Mouse (Mus musculus) neural tube, embryonic 11.5 days (tissue): ENCODE data around the gene Ccrl2. TPM values are rescaled to one million over a fixed set of nuclear protein-coding genes. Genes with fewer than 3 reads are reported as not detected.
A peak's percentile ranks its signal among the peaks of the same experiment; 100 is the strongest.

Source experiments
- ATAC-seq: fragments of 200-750 bp; cut with Nextera tagmentation; 2 replicates; pipeline ENCODE4 v1.8.0; 2017; ENCODE audit warnings: moderate number of reproducible peaks, mild to moderate bottlenecking, moderate TSS enrichment, moderate library complexity; ENCODE audit not compliant: insufficient read depth, low FRiP score, low TSS enrichment
- DNase-seq: peaks from one replicate; pipeline ENCODE4 v3.0.0-alpha.2; 2015; ENCODE audit warnings: low spot score
- H3K27ac ChIP-seq: fragments of 300-500 bp; sonication (generic); 2 replicates; pipeline ENCODE4 v1.5.1; 2014; ENCODE audit warnings: low read depth, mild to moderate bottlenecking, low read length
- H3K27me3 ChIP-seq: fragments of 300-500 bp; sonication (generic); 2 replicates; pipeline ENCODE4 v1.6.1; 2014; ENCODE audit warnings: mild to moderate bottlenecking, low read length, mixed read lengths; ENCODE audit not compliant: control insufficient read depth, insufficient read depth
- H3K36me3 ChIP-seq: fragments of 300-500 bp; sonication (generic); 2 replicates; pipeline ENCODE4 v1.6.1; 2014; ENCODE audit warnings: mild to moderate bottlenecking, low read length, moderate library complexity, mixed read lengths; ENCODE audit not compliant: control insufficient read depth, insufficient read depth
- H3K4me1 ChIP-seq: fragments of 300-500 bp; sonication (generic); 2 replicates; pipeline ENCODE4 v1.6.1; 2014; ENCODE audit warnings: low read length, mixed read lengths; ENCODE audit not compliant: control insufficient read depth, insufficient read depth
- H3K4me2 ChIP-seq: fragments of 300-500 bp; sonication (generic); 2 replicates; pipeline ENCODE4 v1.6.1; 2014; ENCODE audit warnings: low read depth, mild to moderate bottlenecking, moderate library complexity
- H3K4me3 ChIP-seq: fragments of 300-500 bp; sonication (generic); 2 replicates; pipeline ENCODE4 v1.5.1; 2014; ENCODE audit warnings: low read depth, low read length
- H3K9ac ChIP-seq: fragments of 300-500 bp; sonication (generic); 2 replicates; pipeline ENCODE4 v1.6.1; 2014; ENCODE audit warnings: mild to moderate bottlenecking, low read length
- H3K9me3 ChIP-seq: fragments of 300-500 bp; sonication (generic); 2 replicates; pipeline ENCODE4 v1.6.1; 2016; ENCODE audit warnings: low read length; ENCODE audit not compliant: control insufficient read depth
- WGBS: fragments of 180-500 bp; shearing (Covaris S2); extraction: QIAGEN DNeasy Blood & Tissue Kit; methylation state at CpG from one replicate; pipeline ENCODE4 v1.1.7; 2014; 5-methylcytosine and 5-hydroxymethylcytosine counted together
- polyA plus RNA-seq: library from polyadenylated mRNA; unstranded; fragments of >200 nt; fragmentation: Nextera tagmentation; extraction: Ambion mirVana; gene quantifications from 2 replicates; pipeline ENCODE4 v1.2.1, GENCODE M21; 2014

Gene Ccrl2
- polyA plus RNA-seq, 1 experiment from 2014 or later: 1.6 TPM

DNA sequence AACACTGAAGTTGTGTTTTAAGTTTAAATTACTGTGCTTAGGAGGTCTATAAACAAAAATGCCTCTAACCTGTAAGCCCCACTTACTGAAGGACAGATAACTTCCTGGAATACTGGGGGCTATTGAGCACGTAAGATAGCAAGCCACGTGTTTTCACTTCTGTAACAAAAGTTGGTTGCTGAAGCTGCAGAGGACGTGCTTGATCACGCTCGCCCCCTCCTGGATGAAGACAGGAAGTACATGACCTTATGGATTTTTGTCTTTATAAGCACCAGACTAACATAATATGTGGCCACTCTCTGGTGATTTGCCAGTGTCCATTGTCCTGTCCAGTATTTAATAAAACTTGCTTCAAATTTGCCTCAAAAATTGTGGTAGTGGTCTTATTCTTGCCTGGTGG is 20.4 kb upstream of the Ccrl2 start:
- 0 out of 2 replicates have a peak, but pooled peaks cover 3% of the 10 kb centered on the region for H3K9me3 ChIP-seq
- no peaks in the 10 kb centered on the region for H3K27me3 ChIP-seq
- H3K4me2 ChIP-seq: no peak overlapping the region
- ATAC-seq (no peak), DNase-seq (no peak)
- H3K4me3 ChIP-seq: no peak overlapping the region
- no peak overlapping the region for H3K9ac ChIP-seq
- no peaks in the 10 kb centered on the region for H3K4me1 ChIP-seq
- WGBS: 59% methylated on average over 5 of the region's 5 CpGs
- H3K36me3 ChIP-seq: no peaks in the 10 kb centered on the region
- H3K27ac ChIP-seq: no peak overlapping the region

DNA sequence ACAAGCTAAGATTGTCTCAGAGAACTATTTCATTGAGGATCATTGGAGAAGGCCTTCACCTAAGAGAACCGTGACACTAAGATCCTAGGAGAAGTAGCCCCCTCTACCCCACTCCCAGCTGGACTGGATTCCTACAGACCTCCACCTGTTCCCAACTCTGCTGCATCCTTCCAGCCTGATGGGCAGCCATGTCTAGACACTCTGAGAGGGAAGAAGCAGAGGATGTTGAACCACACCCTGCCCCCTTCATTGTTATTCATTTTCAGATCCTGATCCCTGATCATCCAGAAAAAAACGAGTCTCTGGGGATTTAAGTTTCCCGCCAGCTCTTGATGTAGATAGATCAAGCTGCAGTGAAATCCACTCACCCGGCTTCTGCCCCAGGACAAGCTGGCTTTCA is 15.7 kb upstream of the Ccrl2 start:
- Histone ChIP-seq H3K9me3 (0 out of 2 replicates have a peak, but pooled peaks cover 3% of the 10 kb centered on the region), H3K4me2 (no peak overlapping the region), H3K27me3 (no peaks in the 10 kb centered on the region), H3K4me1 (no peaks in the 10 kb centered on the region), H3K4me3 (no peak overlapping the region), H3K27ac (no peak overlapping the region), H3K9ac (no peak overlapping the region), H3K36me3 (no peaks in the 10 kb centered on the region)
- no peak for ATAC-seq
- WGBS: 83% methylated on average over 4 of the region's 4 CpGs
- DNase-seq: no peak

DNA sequence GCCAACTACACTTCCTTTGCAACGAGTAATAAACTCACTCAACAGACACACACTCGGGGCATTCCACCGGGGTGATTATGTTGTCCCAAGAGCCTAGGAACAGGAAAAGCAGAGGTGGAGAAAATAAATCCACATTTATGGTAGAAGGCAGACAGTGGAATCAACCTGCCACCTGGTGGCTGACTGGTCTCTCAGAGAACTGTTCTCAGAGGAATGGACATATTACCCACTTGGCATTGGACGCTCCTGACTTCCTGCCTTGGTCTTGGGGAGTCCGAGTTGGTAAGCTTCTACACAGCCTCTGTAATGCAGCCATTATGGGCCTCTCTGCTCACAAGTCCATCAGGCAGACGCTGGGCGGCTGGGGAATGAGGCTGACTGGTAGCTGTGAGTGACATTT is 14.9 kb upstream of the Ccrl2 start:
- WGBS: 68% methylated on average over 7 of the region's 7 CpGs
- H3K4me3 ChIP-seq: no peak overlapping the region
- H3K9me3 ChIP-seq: 0 out of 2 replicates have a peak, but pooled peaks cover 3% of the 10 kb centered on the region
- DNase-seq: no peak
- H3K27ac ChIP-seq: no peak overlapping the region
- H3K9ac ChIP-seq: no peak overlapping the region
- H3K27me3 ChIP-seq: no peaks in the 10 kb centered on the region
- H3K4me1 ChIP-seq: no peaks in the 10 kb centered on the region
- H3K4me2 ChIP-seq: no peak overlapping the region
- no peak for ATAC-seq
- H3K36me3 ChIP-seq: no peaks in the 10 kb centered on the region

DNA sequence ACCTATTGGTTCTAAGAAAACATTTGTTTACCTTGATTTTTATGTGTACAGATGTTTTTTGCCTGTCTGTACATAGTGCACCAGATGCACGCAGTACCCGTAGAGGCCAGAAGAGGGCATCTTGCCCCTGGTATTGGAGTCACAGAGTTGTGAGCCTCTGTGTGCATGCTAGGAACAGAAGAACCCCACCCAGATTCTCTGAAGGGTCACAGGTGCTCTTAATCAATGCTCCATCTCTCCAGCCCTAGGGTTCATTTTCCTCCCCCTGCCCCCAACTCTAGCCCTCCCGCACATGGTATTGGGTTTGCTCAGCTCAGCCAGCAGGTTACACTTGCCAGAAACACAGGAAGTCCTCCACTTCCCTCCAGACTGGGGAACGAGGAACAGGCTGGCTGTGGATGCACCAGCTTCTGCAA is 13.2 kb upstream of the Ccrl2 start:
- ATAC-seq (no peak), DNase-seq (peak; percentile 67)
- 28% methylated on average over 4 of the region's 4 CpGs for WGBS
- Histone ChIP-seq H3K4me3 (no peak overlapping the region), H3K27ac (no peak overlapping the region), H3K27me3 (no peaks in the 10 kb centered on the region), H3K4me1 (no peaks in the 10 kb centered on the region), H3K4me2 (no peak overlapping the region), H3K9ac (no peak overlapping the region), H3K36me3 (no peaks in the 10 kb centered on the region), H3K9me3 (0 out of 2 replicates have a peak, but pooled peaks cover 3% of the 10 kb centered on the region)

DNA sequence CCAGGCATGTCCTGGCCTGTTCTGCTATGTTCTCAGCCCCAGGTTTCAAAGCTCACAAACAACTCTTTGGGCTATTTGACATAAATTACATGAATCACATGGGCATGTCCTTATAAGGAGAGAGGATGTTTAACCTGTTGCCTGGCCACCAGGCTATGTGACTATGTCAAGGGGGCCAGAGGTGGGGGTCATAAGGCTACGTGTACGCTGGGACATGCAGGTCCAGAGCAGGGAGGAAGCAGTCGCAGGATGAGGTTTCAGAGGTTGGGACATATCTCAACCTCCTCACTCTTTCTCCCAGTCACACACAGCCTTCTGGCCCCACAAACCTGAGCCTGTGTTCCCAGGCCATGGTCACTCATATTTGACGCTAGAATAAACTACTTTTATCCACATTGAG is 9.7 kb upstream of the Ccrl2 start:
- Histone ChIP-seq H3K27ac (no peak overlapping the region), H3K4me3 (no peak overlapping the region), H3K9me3 (no peaks in the 10 kb centered on the region), H3K9ac (no peak overlapping the region), H3K36me3 (no peaks in the 10 kb centered on the region), H3K27me3 (no peaks in the 10 kb centered on the region), H3K4me1 (no peaks in the 10 kb centered on the region), H3K4me2 (no peak overlapping the region)
- no peak for ATAC-seq
- WGBS: 83% methylated on average over 4 of the region's 4 CpGs
- no peak for DNase-seq

DNA sequence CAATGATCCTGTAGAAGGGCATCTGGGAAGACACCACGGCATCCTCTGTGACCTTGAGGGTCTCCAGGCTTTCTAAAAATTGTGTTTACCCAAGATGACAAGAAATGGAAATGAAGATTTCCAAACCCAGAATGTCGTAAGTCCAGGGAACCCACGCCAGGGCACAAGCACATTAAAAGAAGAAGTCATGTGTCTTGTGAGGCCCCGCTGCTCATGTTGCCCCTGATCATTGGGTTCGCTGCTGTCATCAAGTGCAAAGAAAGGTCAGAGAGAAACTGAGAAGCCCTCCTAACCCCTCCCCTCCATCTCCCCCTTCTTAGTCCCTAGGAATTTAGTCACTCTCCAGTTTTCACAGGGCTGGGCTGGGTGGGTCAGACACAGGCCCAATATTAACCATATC is 5.5 kb upstream of the Ccrl2 start:
- Histone ChIP-seq H3K9me3 (no peaks in the 10 kb centered on the region), H3K4me2 (no peak overlapping the region), H3K27me3 (no peaks in the 10 kb centered on the region), H3K9ac (no peak overlapping the region), H3K36me3 (no peaks in the 10 kb centered on the region), H3K27ac (no peak overlapping the region), H3K4me3 (no peak overlapping the region), H3K4me1 (no peaks in the 10 kb centered on the region)
- ATAC-seq: no peak
- WGBS: 74% methylated on average over 5 of the region's 5 CpGs
- DNase-seq: no peak

DNA sequence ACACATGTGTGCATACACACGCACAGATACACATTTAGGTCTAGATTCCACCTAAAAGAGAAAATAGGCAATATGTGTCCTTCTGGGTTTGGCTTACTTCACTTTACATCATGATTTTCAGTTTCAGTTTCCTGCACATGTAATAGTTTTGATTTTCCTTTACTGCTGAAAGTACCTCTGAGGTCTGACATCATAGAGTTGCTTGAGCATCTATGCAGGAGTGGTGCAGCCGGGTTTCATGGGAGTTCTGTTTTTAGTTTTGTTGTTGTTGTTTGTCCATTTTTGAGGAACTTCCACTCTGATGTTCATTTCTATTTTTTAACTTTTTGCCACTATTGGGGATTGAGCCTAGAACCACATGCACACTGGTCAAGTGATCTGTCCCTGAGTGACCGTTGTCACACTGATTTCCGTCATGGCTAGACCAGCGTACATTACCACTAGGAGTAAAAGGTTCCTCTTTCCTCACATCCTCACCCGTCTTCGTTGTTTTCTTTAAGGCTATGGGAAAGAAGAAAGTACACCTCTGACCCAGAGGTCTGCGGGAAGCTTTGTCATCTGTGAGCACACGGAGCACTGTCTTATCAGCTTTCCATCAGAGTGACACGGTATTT is 1.7 kb upstream of the Ccrl2 start:
- Histone ChIP-seq H3K27ac (no peak overlapping the region), H3K4me1 (no peaks in the 10 kb centered on the region), H3K4me3 (no peak overlapping the region), H3K9ac (no peak overlapping the region), H3K27me3 (no peaks in the 10 kb centered on the region), H3K4me2 (no peak overlapping the region), H3K9me3 (no peaks in the 10 kb centered on the region), H3K36me3 (no peaks in the 10 kb centered on the region)
- no peak for DNase-seq
- 76% methylated on average over 10 of the region's 10 CpGs for WGBS
- no peak for ATAC-seq

DNA sequence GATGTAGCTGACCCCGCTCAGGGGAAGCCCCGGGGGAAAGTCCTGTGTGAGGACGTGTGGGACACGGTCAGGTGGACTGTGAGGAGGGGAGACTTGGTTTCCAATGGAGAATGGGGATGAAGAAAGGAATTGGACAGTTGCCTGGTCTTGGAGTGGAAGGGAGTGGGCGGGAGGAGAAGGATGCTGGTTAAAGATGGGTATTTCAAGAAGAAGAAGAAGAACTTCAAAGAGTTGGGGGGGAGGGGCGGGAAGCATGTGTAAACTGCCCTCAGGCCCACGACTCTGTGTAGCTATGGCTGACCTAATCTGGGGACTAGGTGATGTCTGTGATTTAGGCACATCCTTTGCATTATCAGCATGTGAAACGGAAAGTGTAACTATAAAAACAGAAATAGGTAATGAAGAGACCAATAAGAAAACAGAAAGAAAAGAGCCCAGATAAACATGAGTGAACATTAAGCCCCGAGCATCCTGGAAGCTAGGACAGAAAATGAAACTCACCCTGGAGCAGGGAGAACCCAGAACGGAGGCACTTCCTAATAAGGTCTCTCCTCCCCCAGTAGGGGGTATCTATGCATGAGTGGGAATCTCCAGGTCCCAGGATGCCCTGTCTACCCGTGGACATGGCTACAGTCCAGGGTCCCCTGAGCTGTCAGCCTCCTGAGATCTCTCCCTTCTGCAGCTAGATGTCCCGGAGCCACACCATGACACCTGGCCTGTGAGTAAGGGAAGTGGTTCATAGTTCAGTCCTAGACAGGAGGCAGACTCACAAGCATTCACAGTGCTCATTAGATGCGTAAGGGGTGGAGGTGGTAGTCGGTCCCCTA is 438 bp upstream of the Ccrl2 start:
- WGBS: 67% methylated on average over 14 of the region's 14 CpGs
- H3K9ac ChIP-seq: no peak overlapping the region
- ATAC-seq: no peak
- no peak overlapping the region for H3K4me3 ChIP-seq
- H3K9me3 ChIP-seq: no peaks in the 10 kb centered on the region
- H3K27ac ChIP-seq: no peak overlapping the region
- H3K4me1 ChIP-seq: no peaks in the 10 kb centered on the region
- H3K36me3 ChIP-seq: no peaks in the 10 kb centered on the region
- no peak for DNase-seq
- H3K27me3 ChIP-seq: no peaks in the 10 kb centered on the region
- peak overlapping the region; percentile 16; the same call in 1 of the 2 replicates for H3K4me2 ChIP-seq

DNA sequence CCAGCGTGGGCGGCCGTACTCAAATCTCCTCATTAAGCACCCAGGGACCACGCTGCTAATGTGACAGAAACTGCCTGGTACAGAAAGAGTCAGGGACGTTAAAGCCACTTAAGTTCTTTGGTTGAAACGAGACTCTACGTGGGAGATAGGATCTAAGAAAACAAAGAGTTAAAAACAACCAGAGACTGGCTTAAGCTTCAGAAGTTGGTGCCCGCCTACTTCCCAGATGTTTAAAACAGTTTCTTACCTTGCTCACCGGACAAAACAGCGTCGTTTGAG is 861 bp downstream of the Ccrl2 start:
- no peak overlapping the region for H3K9ac ChIP-seq
- no peaks in the 10 kb centered on the region for H3K4me1 ChIP-seq
- WGBS: 46% methylated on average over 11 of the region's 11 CpGs
- no peak for ATAC-seq
- peak overlapping the region; percentile 6; the same call in 1 of the 2 replicates for H3K4me3 ChIP-seq
- H3K36me3 ChIP-seq: no peaks in the 10 kb centered on the region
- no peaks in the 10 kb centered on the region for H3K27me3 ChIP-seq
- H3K9me3 ChIP-seq: no peaks in the 10 kb centered on the region
- H3K27ac ChIP-seq: no peak overlapping the region
- 0 out of 2 replicates have a peak overlapping the region, but pooled peaks have one; percentile 4 for H3K4me2 ChIP-seq
- no peak for DNase-seq
